Mouse (Mus musculus) lung, adult 18-20 months (tissue): Measurements from ENCODE around the gene Ear2.
A peak's percentile ranks its signal among the peaks of the same experiment; 100 is the strongest.
"Not testable (repeated sequence)": the region's sequence is repeated elsewhere in the genome, so short reads cannot be mapped to it uniquely, and the experiment has no call there.

Experiments used
- DNase-seq, 2 experiments: peaks; one replicate each; pipeline ENCODE4 v3.0.0; 2022; ENCODE audit warnings: mixed read lengths in 2 of 2

Gene Ear2

GRCm38 (mm10) chr14:44102354-44102753, at the start of gene Ear2:
Ear2 (plus strand) TSS chr14:44102654.
- not testable (repeated sequence) for DNase-seq

- DNase-seq, result not testable (repeated sequence)
Measured at GRCm38 (mm10) chr14:44067879-44068278, 34.6 kb upstream of the Ear2 start.

GRCm38 (mm10) chr14:44070595-44070994, 31.9 kb upstream of the Ear2 start:
- not testable (repeated sequence) for DNase-seq

- DNase-seq, result peak; percentile 12 to 19
Measured at GRCm38 (mm10) chr14:44077785-44078341, 24.6 kb upstream of the Ear2 start.

GRCm38 (mm10) chr14:44086588-44086987, 15.9 kb upstream of the Ear2 start:
- DNase-seq, result not testable (repeated sequence)

- DNase-seq, result not testable (repeated sequence)
Measured at GRCm38 (mm10) chr14:44087535-44087934, 14.9 kb upstream of the Ear2 start.

- DNase-seq, result peak in 1 of 2 experiments; percentile 4
Measured at GRCm38 (mm10) chr14:44091524-44091923, 10.9 kb upstream of the Ear2 start.

GRCm38 (mm10) chr14:44094445-44094844, 8.0 kb upstream of the Ear2 start:
- not testable (repeated sequence) for DNase-seq

- not testable (repeated sequence) for DNase-seq
Measured at GRCm38 (mm10) chr14:44100030-44100429, 2.4 kb upstream of the Ear2 start.

- DNase-seq, result no peak
Measured at GRCm38 (mm10) chr14:44110981-44111380, 8.5 kb downstream of the Ear2 start.

GRCm38 (mm10) chr14:44123551-44123950, 21.1 kb downstream of the Ear2 start, which contains the start of gene Gm3327:
Gm3327 (plus strand) TSS chr14:44123851.
- DNase-seq, result not testable (repeated sequence)
